Mouse (Mus musculus): Measurements from ENCODE around the gene Rbm8a. TPM values are rescaled to one million over a fixed set of nuclear protein-coding genes. Genes with fewer than 3 reads are reported as not detected.

The Rbm8a gene
- polyA plus RNA-seq, 1 experiment from 2014 or later = 91.4 TPM

DNA sequence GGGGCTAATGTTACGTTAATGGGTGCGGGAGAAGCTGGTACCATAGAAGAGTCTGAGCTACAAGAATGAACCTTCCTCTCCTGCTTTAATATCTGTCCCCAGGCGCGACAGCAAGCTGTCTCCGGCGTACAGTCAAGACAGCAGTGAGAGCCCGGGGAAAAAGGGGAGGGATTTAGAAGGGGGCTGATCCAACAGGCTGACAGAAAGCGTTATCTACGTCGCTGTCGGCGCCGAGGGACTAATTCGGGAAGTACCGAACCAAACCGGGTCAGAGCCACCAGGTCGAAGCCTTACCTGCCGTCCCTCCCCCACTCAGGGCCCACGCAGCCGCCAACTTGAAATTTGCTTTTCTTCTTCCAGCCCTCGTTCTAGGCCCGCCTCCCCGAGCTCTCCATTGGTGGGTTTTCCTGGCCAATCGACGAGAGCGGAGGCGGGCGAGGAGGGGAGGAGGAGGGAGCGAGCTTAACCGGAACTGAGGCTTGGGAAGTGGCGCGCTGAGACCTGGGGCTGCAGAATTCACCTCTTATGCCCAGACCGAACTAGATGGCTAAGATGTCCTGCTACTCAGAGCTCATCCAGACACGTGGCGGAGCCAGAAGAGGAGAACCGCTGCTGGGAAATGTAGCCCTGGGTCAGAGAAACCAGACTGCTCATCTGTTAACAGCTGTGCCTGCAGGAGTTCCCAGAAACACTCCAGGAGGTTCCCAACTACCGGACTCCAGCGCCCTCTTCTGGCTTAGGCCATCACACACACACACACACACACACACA is 35.8 kb upstream of the Rbm8a start, which contains the start of gene Polr3gl:
Gene Polr3gl (minus strand): TSS at position 392 of the 771 bp plus-strand sequence.
- TF ChIP-seq CTCF (IDR thresholded peaks at IDR 0.05) = peak; percentile 47
- TF ChIP-seq EP300 (IDR thresholded peaks at IDR 0.05) = 0 out of 2 replicates have a peak, but pooled peaks have one; percentile 2
- Histone ChIP-seq H3K27me3 (replicated peaks; ENCODE audit: insufficient read depth, low read length) (peaks cover 8% of the 10 kb centered on the region; the same call in 1 of the 2 replicates), H3K4me1 (ENCODE audit: insufficient read depth, low read depth, low read length) (peaks cover 17% of the 10 kb centered on the region), H3K27ac (ENCODE audit: low read length) (peak within 1 kb of the TSS; percentile 86), H3K9ac (replicated peaks; ENCODE audit: low read depth) (peak within 1 kb of the TSS; percentile 58), H3K9me3 (ENCODE audit: low read length) (no peaks in the 10 kb centered on the region), H3K36me3 (ENCODE audit: insufficient read depth, low read length) (no peaks in the 10 kb centered on the region), H3K4me3 (ENCODE audit: low read depth, low read length) (peak within 1 kb of the TSS; percentile 65), H3K4me2 (replicated peaks; ENCODE audit: low read depth, low read length) (peak within 1 kb of the TSS; percentile 80)
- 0% methylated on average over 37 of the region's 38 CpGs for WGBS
- peak; percentile 95 for ATAC-seq
- peak; percentile 98 for DNase-seq (ENCODE audit: low spot score)

DNA sequence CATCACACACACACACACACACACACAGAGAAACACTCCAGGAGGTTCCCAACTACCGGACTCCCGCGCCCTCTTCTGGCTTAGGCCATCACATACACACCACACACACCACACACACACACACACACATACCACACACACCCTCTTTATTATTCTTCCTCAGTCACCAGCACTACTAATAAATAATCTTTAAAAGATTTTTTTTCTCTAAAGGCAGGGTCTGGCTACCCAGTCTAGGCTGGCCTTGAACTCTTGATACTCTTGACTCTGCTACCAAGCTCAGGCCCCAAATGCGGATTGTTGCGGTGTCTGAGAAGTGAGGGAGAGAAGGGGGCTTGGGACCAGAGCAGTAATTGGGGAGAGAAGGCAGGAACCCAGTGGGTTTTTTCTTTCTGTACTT is 34.9 kb upstream of the Rbm8a start:
- no peak overlapping the region for H3K4me2 ChIP-seq (replicated peaks; ENCODE audit: low read depth, low read length)
- peaks cover 8% of the 10 kb centered on the region; the same call in 1 of the 2 replicates for H3K27me3 ChIP-seq (replicated peaks; ENCODE audit: insufficient read depth, low read length)
- no peak overlapping the region for H3K27ac ChIP-seq (ENCODE audit: low read length)
- peaks cover 17% of the 10 kb centered on the region for H3K4me1 ChIP-seq (ENCODE audit: insufficient read depth, low read depth, low read length)
- no peaks in the 10 kb centered on the region for H3K36me3 ChIP-seq (ENCODE audit: insufficient read depth, low read length)
- no peak overlapping the region for H3K9ac ChIP-seq (replicated peaks; ENCODE audit: low read depth)
- DNase-seq (ENCODE audit: low spot score) = no peak
- 86% methylated on average over 5 of the region's 5 CpGs for WGBS
- ATAC-seq = no peak
- no peaks in the 10 kb centered on the region for H3K9me3 ChIP-seq (ENCODE audit: low read length)
- TF ChIP-seq EP300 (IDR thresholded peaks at IDR 0.05) (no peak), CTCF (IDR thresholded peaks at IDR 0.05) (no peak)
- H3K4me3 ChIP-seq (ENCODE audit: low read depth, low read length) = no peak overlapping the region

DNA sequence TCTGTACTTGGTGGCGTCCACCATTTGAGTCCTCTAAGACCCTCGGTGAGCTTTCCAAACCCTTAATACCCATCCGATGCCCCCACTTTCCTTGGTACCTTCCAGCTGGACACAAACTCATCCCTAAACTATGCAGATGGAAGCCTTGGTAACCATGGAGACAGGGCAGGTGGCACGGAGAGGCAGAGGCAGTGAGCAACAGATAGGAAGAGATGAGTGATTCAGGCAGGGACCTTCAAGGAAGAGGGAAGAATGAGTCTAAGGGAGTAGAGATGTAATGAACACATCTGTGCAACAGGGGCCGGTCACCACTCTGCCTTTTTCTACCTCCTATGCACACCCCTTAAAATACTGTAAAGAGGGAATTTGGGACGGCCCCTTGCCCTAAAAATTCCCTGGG is 34.1 kb upstream of the Rbm8a start:
- DNase-seq (ENCODE audit: low spot score) (no peak), ATAC-seq (no peak)
- Histone ChIP-seq H3K4me3 (ENCODE audit: low read depth, low read length) (no peak overlapping the region), H3K4me2 (replicated peaks; ENCODE audit: low read depth, low read length) (no peak overlapping the region), H3K27me3 (replicated peaks; ENCODE audit: insufficient read depth, low read length) (peaks cover 8% of the 10 kb centered on the region; the same call in 1 of the 2 replicates), H3K9me3 (ENCODE audit: low read length) (no peaks in the 10 kb centered on the region), H3K4me1 (ENCODE audit: insufficient read depth, low read depth, low read length) (peaks cover 17% of the 10 kb centered on the region), H3K9ac (replicated peaks; ENCODE audit: low read depth) (no peak overlapping the region), H3K36me3 (ENCODE audit: insufficient read depth, low read length) (no peaks in the 10 kb centered on the region), H3K27ac (ENCODE audit: low read length) (no peak overlapping the region)
- TF ChIP-seq CTCF (IDR thresholded peaks at IDR 0.05) (no peak), EP300 (IDR thresholded peaks at IDR 0.05) (no peak)
- 31% methylated on average over 6 of the region's 6 CpGs for WGBS

DNA sequence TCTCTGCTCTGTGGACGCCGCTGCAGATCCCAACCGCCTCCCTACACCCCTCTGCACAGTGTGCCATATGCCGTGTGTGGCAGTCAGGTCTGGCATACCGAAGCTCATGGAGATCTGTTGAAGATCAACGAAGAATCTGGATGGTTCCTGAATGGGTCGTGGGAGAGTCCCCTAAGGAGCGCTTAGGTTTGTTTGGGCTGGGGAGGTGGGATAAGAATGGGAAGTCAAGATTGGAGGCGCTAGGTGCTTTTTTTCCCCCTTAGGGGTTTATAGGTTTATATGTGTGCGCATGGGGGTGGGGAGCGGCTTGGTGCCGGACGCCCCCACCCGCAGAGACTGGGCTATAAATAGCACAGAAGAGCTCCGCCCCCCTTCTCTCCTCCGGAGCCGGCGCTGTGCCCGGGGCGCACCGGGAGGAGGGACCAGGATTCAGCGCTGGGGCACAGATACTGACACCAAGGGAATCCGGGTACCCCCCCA is 33.5 kb upstream of the Rbm8a start, which contains the start of gene Ankrd34a:
Gene Ankrd34a (plus strand): TSS at position 409 of the 480 bp plus-strand sequence.
- H3K9ac ChIP-seq (replicated peaks; ENCODE audit: low read depth) = 0 out of 2 replicates have a peak within 1 kb of the TSS, but pooled peaks have one; percentile 9
- peak; percentile 22 for DNase-seq (ENCODE audit: low spot score)
- WGBS = 2% methylated on average over 16 of the region's 23 CpGs

DNA sequence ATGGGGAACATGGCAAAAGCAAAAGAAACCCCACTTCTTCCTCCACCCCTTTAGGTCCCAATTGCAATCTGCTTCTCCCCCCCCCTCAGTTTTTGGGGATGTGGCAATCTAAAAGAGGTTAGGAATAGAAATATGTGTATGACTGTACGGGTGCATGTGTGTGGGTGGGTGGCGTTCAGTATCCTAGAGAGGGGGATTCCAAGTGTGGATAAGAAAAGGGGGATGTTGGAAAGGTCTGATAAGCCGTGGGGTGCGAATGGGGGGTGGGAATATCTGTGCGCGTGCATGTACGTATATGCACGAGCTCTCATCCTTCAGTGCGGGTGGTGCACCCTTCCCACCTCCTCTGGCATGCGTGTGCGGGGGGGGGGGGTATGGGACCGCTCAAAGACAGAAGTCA is 32.9 kb upstream of the Rbm8a start:
- H3K27ac ChIP-seq (ENCODE audit: low read length) = no peak overlapping the region
- no peak for TF ChIP-seq CTCF (IDR thresholded peaks at IDR 0.05)
- TF ChIP-seq EP300 (IDR thresholded peaks at IDR 0.05) = no peak
- 2% methylated on average over 6 of the region's 12 CpGs for WGBS
- peak overlapping the region; percentile 29 for H3K4me3 ChIP-seq (ENCODE audit: low read depth, low read length)
- no peak overlapping the region for H3K9ac ChIP-seq (replicated peaks; ENCODE audit: low read depth)
- peak; percentile 18 for DNase-seq (ENCODE audit: low spot score)
- peak overlapping the region; percentile 85 for H3K4me2 ChIP-seq (replicated peaks; ENCODE audit: low read depth, low read length)
- H3K9me3 ChIP-seq (ENCODE audit: low read length) = no peaks in the 10 kb centered on the region
- peaks cover 8% of the 10 kb centered on the region; the same call in 1 of the 2 replicates for H3K27me3 ChIP-seq (replicated peaks; ENCODE audit: insufficient read depth, low read length)
- no peak for ATAC-seq
- H3K4me1 ChIP-seq (ENCODE audit: insufficient read depth, low read depth, low read length) = peaks cover 17% of the 10 kb centered on the region
- no peaks in the 10 kb centered on the region for H3K36me3 ChIP-seq (ENCODE audit: insufficient read depth, low read length)

More for the DNA sequence above, 33.5 kb upstream of the Rbm8a start, which contains the start of gene Ankrd34a:
- Histone ChIP-seq H3K4me1 (ENCODE audit: insufficient read depth, low read depth, low read length) (peaks cover 17% of the 10 kb centered on the region), H3K27ac (ENCODE audit: low read length) (no peak within 1 kb of the TSS), H3K4me3 (ENCODE audit: low read depth, low read length) (peak within 1 kb of the TSS; percentile 29), H3K27me3 (replicated peaks; ENCODE audit: insufficient read depth, low read length) (peaks cover 8% of the 10 kb centered on the region; the same call in 1 of the 2 replicates), H3K4me2 (replicated peaks; ENCODE audit: low read depth, low read length) (peak within 1 kb of the TSS; percentile 85), H3K9me3 (ENCODE audit: low read length) (no peaks in the 10 kb centered on the region), H3K36me3 (ENCODE audit: insufficient read depth, low read length) (no peaks in the 10 kb centered on the region)
- ATAC-seq = no peak
- no peak for TF ChIP-seq EP300 (IDR thresholded peaks at IDR 0.05)
- no peak for TF ChIP-seq CTCF (IDR thresholded peaks at IDR 0.05)

DNA sequence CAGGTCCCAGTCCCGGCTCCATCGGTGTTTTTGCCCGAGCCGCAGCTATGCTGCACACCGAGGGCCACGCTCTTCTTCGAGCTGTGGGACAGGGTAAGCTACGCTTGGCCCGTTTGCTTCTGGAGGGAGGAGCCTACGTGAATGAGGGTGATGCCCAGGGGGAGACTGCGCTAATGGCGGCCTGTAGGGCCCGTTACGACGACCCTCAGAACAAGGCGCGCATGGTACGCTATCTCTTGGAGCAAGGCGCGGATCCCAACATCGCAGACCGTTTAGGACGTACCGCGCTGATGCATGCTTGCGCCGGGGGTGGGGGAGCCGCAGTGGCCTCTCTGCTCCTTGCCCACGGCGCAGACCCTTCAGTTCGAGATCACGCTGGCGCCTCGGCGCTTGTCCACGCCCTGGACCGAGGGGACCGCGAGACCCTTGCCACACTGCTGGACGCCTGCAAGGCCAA is 32.3 kb upstream of the Rbm8a start:
- DNase-seq (ENCODE audit: low spot score) (peak; percentile 16), ATAC-seq (no peak)
- H3K4me3 ChIP-seq (ENCODE audit: low read depth, low read length) = peak overlapping the region; percentile 29
- TF ChIP-seq CTCF (IDR thresholded peaks at IDR 0.05) (no peak), EP300 (IDR thresholded peaks at IDR 0.05) (no peak)
- peak overlapping the region; percentile 9; the same call in 1 of the 2 replicates for H3K9ac ChIP-seq (replicated peaks; ENCODE audit: low read depth)
- H3K4me1 ChIP-seq (ENCODE audit: insufficient read depth, low read depth, low read length) = peaks cover 17% of the 10 kb centered on the region
- H3K4me2 ChIP-seq (replicated peaks; ENCODE audit: low read depth, low read length) = peak overlapping the region; percentile 85
- H3K36me3 ChIP-seq (ENCODE audit: insufficient read depth, low read length) = no peaks in the 10 kb centered on the region
- under 1% methylated on average over 40 of the region's 40 CpGs for WGBS
- no peaks in the 10 kb centered on the region for H3K9me3 ChIP-seq (ENCODE audit: low read length)
- peaks cover 8% of the 10 kb centered on the region; the same call in 1 of the 2 replicates for H3K27me3 ChIP-seq (replicated peaks; ENCODE audit: insufficient read depth, low read length)
- H3K27ac ChIP-seq (ENCODE audit: low read length) = no peak overlapping the region

Data from lung, postnatal 0 days (tissue).